Mouse (Mus musculus) Patski (cell line): ENCODE measurements around the gene Cdh16. TPM values are rescaled to one million over a fixed set of nuclear protein-coding genes. Genes with fewer than 3 reads are reported as not detected.
"Not testable (repeated sequence)": the region's sequence is repeated elsewhere in the genome, so short reads cannot be mapped to it uniquely, and the experiment has no call there.

Experiments
- ATAC-seq: fragments of 100-300 bp; one replicate; pipeline ENCODE4 v1.8.0; 2021
- CTCF ChIA-PET: fragments of 350-600 bp; sonication (Branson Sonifier 250); formaldehyde crosslinking; loops from one replicate; lab custom pipeline; 2022; ENCODE audit warnings: inconsistent platforms; lab: Charles Lee
- POLR2A ChIA-PET: fragments of 350-600 bp; sonication (Branson Sonifier 250); formaldehyde crosslinking; loops from one replicate; lab custom pipeline; 2022; ENCODE audit warnings: antibody characterized with exemption, inconsistent platforms; lab: Charles Lee
- DNase-seq: peaks from one replicate; pipeline ENCODE4 v3.0.0-alpha.2; 2011; ENCODE audit warnings: low read depth, low spot score
- H3K27me3 ChIP-seq: fragments of 371-371 bp; one replicate; pipeline ENCODE4 v1.5.1; 2021
- CTCF ChIP-seq: fragments of 100-300 bp; IDR thresholded peaks from one replicate; pipeline ENCODE4 v1.5.1; 2021
- in situ Hi-C: fragments of 300-500 bp; cut with MboI; formaldehyde crosslinking; loops from 3 replicates; pipeline ENCODE4 v1.11.1; 2018; ENCODE audit warnings: low pct_unique_long_range_greater_than_20kb, mixed read lengths
- polyA plus RNA-seq: library from polyadenylated mRNA; unstranded; gene quantifications from one replicate; pipeline ENCODE4 v1.2.3, GENCODE M21; 2021

Cdh16 gene
- 738 TPM for polyA plus RNA-seq

- no peaks in the 10 kb centered on the region for H3K27me3 ChIP-seq
- CTCF ChIA-PET: interaction anchor here (0.8 to 3.0 kb wide), 4 partner anchors 16 to 20 kb away, joined by 3 to 15 read pairs (median 4); no protein-coding TSS in a partner anchor
- peak; percentile 61 for DNase-seq
- peak; percentile 88 for ATAC-seq
- POLR2A ChIA-PET: interaction anchor here (0.7 to 3.6 kb wide), 4 partner anchors 11 to 17 kb away, joined by 4 to 10 read pairs (median 6); no protein-coding TSS in a partner anchor
- in situ Hi-C loops: no loop called here
- TF ChIP-seq CTCF: no peak
These were observed at the start of gene Cdh16 for GRCm38 (mm10) chr8:104624161-104624560. Gene Cdh16, minus strand, starts transcription at chr8:104624396.

- in situ Hi-C loops: loop anchor here (10.0 kb wide), 1 partner anchor 369 kb away; no protein-coding TSS in a partner anchor
- no peak for TF ChIP-seq CTCF
- no peak for ATAC-seq
- POLR2A ChIA-PET: no interaction called here
- CTCF ChIA-PET: interaction anchor here (1.0 to 1.8 kb wide), 4 partner anchors 14 to 57 kb away, joined by 4 to 9 read pairs (median 6); partner anchors contain the start of gene Ciao2b
- peaks cover 51% of the 10 kb centered on the region for H3K27me3 ChIP-seq
- no peak for DNase-seq
These were observed 31.4 kb upstream of the Cdh16 start for GRCm38 (mm10) chr8:104655614-104656013.

GRCm38 (mm10) chr8:104654984-104655383, 30.8 kb upstream of the Cdh16 start:
- CTCF ChIA-PET: interaction anchor here (1.0 to 1.8 kb wide), 4 partner anchors 13 to 57 kb away, joined by 4 to 9 read pairs (median 6); partner anchors contain the start of gene Ciao2b
- peaks cover 51% of the 10 kb centered on the region for H3K27me3 ChIP-seq
- peak; percentile 96 for TF ChIP-seq CTCF
- peak; percentile 39 for DNase-seq
- in situ Hi-C loops: loop anchor here (10.0 kb wide), 1 partner anchor 370 kb away; no protein-coding TSS in a partner anchor
- ATAC-seq: peak; percentile 97
- POLR2A ChIA-PET: interaction anchor here (0.6 kb wide), 1 partner anchor 36 kb away, joined by 4 read pairs; no protein-coding TSS in a partner anchor

GRCm38 (mm10) chr8:104644187-104644586, 20.0 kb upstream of the Cdh16 start:
- ChIA-PET CTCF (interaction anchor here (1.2 to 6.7 kb wide), 3 partner anchors 20 to 42 kb away, joined by 4 to 44 read pairs (median 15); partner anchors contain the start of gene Cdh16), POLR2A (interaction anchor here (0.7 kb wide), 1 partner anchor 60 kb away, joined by 6 read pairs; no protein-coding TSS in a partner anchor)
- DNase-seq, H3K27me3 ChIP-seq, ATAC-seq, in situ Hi-C loops: not testable (repeated sequence)

GRCm38 (mm10) chr8:104642324-104642654, 18.1 kb upstream of the Cdh16 start:
- DNase-seq (no peak), ATAC-seq (no peak)
- CTCF ChIA-PET: interaction anchor here (0.7 to 6.7 kb wide), 4 partner anchors 13 to 44 kb away, joined by 3 to 44 read pairs (median 4); no protein-coding TSS in a partner anchor
- POLR2A ChIA-PET: interaction anchor here (1.4 kb wide), 1 partner anchor 12 kb away, joined by 4 read pairs; the partner anchor contains the start of gene Rrad
- no peak for TF ChIP-seq CTCF
- H3K27me3 ChIP-seq: no peaks in the 10 kb centered on the region
- in situ Hi-C loops: no loop called here

GRCm38 (mm10) chr8:104641426-104642323, 17.5 kb upstream of the Cdh16 start, which contains the start of gene Ciao2b:
Gene Ciao2b, minus strand, starts transcription at chr8:104641965.
- ATAC-seq (peak; percentile 92), DNase-seq (no peak)
- POLR2A ChIA-PET: interaction anchor here (1.4 kb wide), 1 partner anchor 11 kb away, joined by 4 read pairs; the partner anchor contains the start of gene Rrad
- TF ChIP-seq CTCF: no peak
- in situ Hi-C loops: no loop called here
- CTCF ChIA-PET: interaction anchor here (0.7 to 6.7 kb wide), 4 partner anchors 14 to 43 kb away, joined by 3 to 44 read pairs (median 4); no protein-coding TSS in a partner anchor
- no peaks in the 10 kb centered on the region for H3K27me3 ChIP-seq

- DNase-seq (no peak), ATAC-seq (no peak)
- ChIA-PET POLR2A (no interaction called here), CTCF (interaction anchor here (6.7 kb wide), 1 partner anchor 38 kb away, joined by 44 read pairs; no protein-coding TSS in a partner anchor)
- in situ Hi-C loops: no loop called here
- TF ChIP-seq CTCF: no peak
- no peaks in the 10 kb centered on the region for H3K27me3 ChIP-seq
These were observed 16.7 kb upstream of the Cdh16 start for GRCm38 (mm10) chr8:104640831-104641370.

- ChIA-PET CTCF (interaction anchor here (0.8 to 6.7 kb wide), 2 partner anchors 16 to 38 kb away, joined by 3 to 44 read pairs; partner anchors contain the start of gene Cdh16), POLR2A (no interaction called here)
- in situ Hi-C loops: no loop called here
- no peak for TF ChIP-seq CTCF
- DNase-seq (no peak), ATAC-seq (no peak)
- no peaks in the 10 kb centered on the region for H3K27me3 ChIP-seq
These were observed 16.0 kb upstream of the Cdh16 start for GRCm38 (mm10) chr8:104640241-104640640.

- DNase-seq: no peak
- in situ Hi-C loops: loop anchor here (10.0 kb wide), 1 partner anchor 657 kb away; the partner anchor contains the start of genes E2f4 and Exoc3l
These were observed 13.8 kb upstream of the Cdh16 start for GRCm38 (mm10) chr8:104638010-104638409.

More at GRCm38 (mm10) chr8:104638010-104638409, 13.8 kb upstream of the Cdh16 start:
- no peaks in the 10 kb centered on the region for H3K27me3 ChIP-seq
- no peak for ATAC-seq
- CTCF ChIA-PET: interaction anchor here (1.8 to 1.9 kb wide), 2 partner anchors 16 to 17 kb away, joined by 4 read pairs; no protein-coding TSS in a partner anchor
- POLR2A ChIA-PET: interaction anchor here (1.1 kb wide), 1 partner anchor 27 kb away, joined by 4 read pairs; no protein-coding TSS in a partner anchor
- no peak for TF ChIP-seq CTCF
